Mouse (Mus musculus) megakaryocyte, embryonic 14.5 days (primary cell): ENCODE data around the gene Slamf7.

Source experiments
- FLI1 ChIP-seq: IDR thresholded peaks from 2 replicates; pipeline ENCODE4 v1.6.1; 2012; ENCODE audit warnings: low read length, inconsistent platforms, mixed read lengths
- GATA1 ChIP-seq: IDR thresholded peaks from 3 replicates; pipeline ENCODE4 v1.6.1; 2012; ENCODE audit warnings: mixed read lengths, low read length, inconsistent platforms, borderline replicate concordance

GRCm38 (mm10) chr1:171638686-171639085 is 14.1 kb downstream of the Slamf7 start:
- TF ChIP-seq GATA1 (no peak), FLI1 (no peak)
